Mouse (Mus musculus) CD4-positive, CD25-positive, alpha-beta regulatory T cell, adult 4 months (primary cell): Measurements from ENCODE around the gene Lgmn. TPM values are rescaled to one million over a fixed set of nuclear protein-coding genes. Genes with fewer than 3 reads are reported as not detected.

ENCODE experiments used
- ATAC-seq: one replicate; pipeline ENCODE4 v1.8.0; 2017
- polyA plus RNA-seq, 2 experiments: library from polyadenylated mRNA; unstranded; fragments of 100-300 nt; shearing (Covaris generic); gene quantifications; one replicate each; pipeline ENCODE4 v1.2.1; 2017

Lgmn gene
- polyA plus RNA-seq, 2 experiments from 2014 or later: 19.0 to 28.0 TPM

GRCm38 (mm10) chr12:102387219-102387917 lies 52.2 kb downstream of the Lgmn start:
- ATAC-seq: peak; percentile 84

- peak; percentile 68 for ATAC-seq
Measured at GRCm38 (mm10) chr12:102384819-102385218, 54.8 kb downstream of the Lgmn start.

DNA sequence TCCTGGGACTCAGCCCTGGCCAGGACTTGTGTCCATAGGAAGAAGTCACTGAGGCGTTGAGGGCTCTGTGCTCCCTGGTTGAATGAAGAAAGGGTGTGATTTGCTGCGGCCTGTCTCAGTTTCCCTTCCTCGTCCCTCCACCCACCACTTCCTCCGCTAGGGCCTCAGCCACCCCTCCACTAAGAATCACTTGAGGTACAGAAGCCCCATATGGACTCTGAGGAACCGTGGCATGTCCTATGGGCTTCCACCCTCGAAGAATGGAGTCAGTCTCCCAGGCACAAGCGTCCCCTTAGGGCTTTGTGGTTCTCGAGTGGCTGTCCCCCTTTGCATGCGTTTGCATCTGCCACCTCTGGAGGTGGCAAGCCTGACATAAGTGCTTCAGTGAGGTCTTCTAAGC lies 56.3 kb downstream of the Lgmn start:
- no peak for ATAC-seq

GRCm38 (mm10) chr12:102382180-102382579 lies 57.4 kb downstream of the Lgmn start:
- no peak for ATAC-seq

DNA sequence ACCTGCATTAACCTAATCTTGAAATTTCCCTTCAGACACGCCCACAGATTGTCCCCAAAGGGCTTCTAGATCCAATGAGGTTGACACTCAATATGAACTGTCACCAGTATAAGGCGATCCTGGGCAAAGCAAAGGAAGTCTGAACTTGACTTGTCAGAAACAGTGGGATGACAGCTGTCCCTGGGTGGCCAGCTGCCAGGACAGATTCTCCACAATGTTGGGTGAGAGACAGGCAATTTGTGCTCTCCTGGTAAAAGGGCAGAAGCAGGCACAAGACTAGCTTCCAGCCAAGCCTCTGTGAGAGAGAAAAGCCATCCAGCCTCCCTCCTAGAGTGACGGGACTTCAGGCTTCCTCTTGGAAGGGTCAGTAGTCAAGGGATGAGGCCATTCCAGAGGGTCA lies 67.3 kb downstream of the Lgmn start:
- no peak for ATAC-seq

GRCm38 (mm10) chr12:102370931-102371500 lies 68.6 kb downstream of the Lgmn start:
- peak; percentile 72 for ATAC-seq

- ATAC-seq: no peak
Measured at GRCm38 (mm10) chr12:102369488-102370235, 70.0 kb downstream of the Lgmn start.

- peak; percentile 16 for ATAC-seq
Measured at GRCm38 (mm10) chr12:102368556-102368955, 71.1 kb downstream of the Lgmn start.

GRCm38 (mm10) chr12:102368066-102368465 lies 71.5 kb downstream of the Lgmn start:
- ATAC-seq: peak; percentile 82

DNA sequence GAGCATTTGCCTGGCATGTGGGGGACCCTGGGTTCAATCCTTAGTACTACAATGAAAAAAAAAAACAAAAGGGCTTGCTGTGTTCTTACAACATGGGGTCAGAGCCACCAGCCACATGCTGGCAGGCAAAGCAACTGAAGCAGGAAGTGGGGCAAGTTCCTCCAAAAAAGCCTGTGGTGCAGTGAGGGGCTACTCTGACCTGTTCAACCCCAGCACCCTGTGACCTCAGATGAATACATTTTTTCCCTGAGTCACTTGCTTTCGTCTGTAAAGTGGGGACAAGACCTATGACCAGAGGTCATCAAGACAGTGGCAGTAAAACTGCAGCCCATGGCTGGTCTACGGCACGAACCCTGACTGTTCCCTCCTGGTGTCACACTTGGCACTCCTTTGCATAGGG lies 72.5 kb downstream of the Lgmn start:
- ATAC-seq: no peak

DNA sequence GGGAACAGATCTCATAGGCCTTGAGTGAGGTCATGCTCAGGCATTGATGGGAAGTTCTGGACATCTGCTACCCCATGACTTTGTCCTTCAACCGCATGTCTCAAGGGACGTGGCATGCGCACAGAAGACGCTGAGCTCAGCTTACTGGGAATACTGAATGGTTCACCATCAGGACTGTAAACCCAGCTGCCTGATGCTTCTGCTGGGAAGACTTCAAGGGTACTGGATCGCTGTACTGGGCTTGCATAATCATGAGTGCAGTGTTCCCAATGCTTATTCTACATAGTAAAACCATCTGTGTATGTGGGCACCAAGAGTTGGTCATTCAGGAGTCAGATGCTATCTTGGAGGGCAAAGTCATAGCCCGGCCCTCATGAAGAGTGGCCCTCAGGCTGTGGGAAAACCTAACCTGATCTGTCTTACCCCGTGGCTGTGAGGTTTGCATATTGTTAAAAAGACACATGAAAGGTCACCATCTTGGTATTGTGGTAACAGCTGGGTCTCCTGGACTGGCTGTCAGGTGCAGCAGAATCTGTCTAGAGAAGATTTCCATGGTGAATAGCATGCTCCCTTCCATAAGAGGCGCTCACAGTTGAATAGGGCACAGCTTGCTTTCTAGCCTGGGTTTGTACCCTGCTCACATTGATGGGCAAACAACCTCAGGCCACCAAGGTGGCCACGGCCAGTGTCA lies 73.3 kb downstream of the Lgmn start:
- ATAC-seq: no peak

DNA sequence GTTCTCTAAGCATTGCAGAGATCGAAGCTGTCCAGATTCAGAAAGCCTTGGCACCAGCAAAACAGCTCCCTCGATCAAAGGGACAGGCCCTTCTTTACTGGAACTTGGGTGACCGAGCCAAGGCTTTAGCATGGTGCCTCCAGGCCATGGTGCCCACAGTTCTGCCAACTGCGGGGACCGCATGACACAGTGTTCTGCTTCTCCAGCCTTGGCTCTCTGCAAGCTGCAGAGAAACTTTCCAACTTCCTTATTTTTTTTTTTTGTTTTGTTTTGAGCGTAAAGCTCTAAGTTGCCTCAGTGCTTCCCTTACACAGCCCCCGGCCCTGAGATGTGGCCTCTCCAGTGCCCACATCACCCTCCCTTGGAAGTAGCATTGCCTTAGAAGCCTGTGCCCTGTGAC lies 74.6 kb downstream of the Lgmn start:
- no peak for ATAC-seq

DNA sequence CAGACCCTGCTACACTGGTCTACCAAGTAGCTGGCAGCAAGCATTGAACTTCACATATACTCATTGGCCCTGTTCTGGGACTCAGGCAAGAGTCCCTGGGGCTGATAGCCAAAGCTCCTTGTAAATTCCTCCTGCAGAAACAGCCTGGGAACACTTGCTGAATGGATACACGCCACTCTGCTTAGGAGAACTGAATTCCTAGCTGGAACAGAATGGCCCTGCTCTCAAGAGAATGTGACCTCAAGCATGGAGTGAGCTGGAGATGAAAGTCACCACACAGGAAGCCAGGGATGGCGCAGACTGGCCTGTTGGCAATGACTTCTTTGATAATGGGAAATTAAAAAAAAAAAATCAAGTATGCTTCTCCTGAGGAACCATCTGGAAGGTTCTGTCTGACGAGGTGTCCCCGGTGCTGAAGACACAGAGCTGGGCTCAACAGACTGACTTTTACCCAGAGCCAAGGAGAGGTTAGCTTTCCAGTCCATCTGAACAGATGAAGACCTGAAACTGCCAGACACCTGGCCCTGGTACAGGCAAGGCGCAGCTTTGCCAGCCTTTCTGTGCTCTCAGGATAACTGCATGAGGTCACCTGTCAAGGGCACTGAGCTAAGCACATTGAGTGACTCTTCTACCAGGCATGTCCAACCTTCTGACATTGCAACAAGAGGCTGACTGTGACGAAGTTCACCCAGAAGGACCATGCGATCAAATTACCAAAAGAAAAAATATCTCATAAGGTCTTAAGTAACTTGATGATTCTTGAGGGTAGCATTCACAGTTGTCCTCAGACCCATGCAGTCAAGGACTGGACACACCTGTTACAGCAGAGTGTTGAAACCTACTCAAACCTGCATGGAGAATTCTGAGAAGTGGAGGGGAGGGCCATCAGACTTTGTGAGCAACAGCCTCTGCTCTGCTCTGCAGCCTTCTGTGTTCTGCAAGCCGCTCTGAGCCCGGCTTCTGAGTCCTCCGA lies 78.1 kb downstream of the Lgmn start:
- no peak for ATAC-seq

GRCm38 (mm10) chr12:102359390-102359789 lies 80.2 kb downstream of the Lgmn start:
- ATAC-seq: no peak

- no peak for ATAC-seq
Measured at GRCm38 (mm10) chr12:102356781-102357180, 82.8 kb downstream of the Lgmn start.

DNA sequence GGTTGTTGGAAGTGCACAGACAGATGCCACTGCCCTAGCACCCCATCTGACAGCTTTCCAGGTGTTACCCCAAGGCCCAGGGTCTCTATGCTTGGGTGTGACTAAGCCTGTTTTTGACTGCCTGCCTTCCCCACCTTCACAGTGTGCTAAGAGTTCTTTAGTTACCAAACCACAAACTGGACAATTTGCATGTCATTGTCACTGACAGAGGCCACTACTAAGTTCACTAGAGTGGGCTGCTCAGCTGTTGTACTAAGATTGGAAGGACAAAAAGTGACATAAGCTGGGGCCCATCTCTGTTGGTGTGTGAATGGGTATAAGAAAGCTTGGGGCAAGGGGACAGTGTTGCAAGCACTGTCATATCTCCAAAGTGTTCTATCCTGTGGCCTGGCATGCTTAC lies 83.8 kb downstream of the Lgmn start:
- no peak for ATAC-seq

- ATAC-seq: no peak
Measured at GRCm38 (mm10) chr12:102354126-102354984, 85.3 kb downstream of the Lgmn start.

DNA sequence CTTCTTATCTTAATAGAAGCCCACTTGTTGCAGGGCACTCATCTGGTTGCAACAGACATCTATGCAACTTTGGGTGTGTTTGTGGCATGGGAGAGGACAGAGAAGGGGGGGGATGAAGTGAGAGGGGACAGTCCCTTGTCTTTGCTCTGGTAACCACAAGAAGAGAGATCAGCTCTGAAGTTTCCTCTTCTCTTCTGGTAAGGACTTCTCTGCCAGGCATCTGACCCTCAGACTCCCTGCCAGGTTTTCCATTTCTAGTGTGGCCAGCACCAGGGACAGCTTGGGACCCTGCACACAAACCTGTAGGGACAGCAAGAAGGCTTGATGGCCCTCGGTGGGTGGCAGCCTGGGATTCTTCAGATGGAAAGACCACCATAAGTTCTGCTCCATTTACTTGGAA lies 88.6 kb downstream of the Lgmn start:
- ATAC-seq: peak; percentile 85

- ATAC-seq: no peak
Measured at GRCm38 (mm10) chr12:102348447-102348846, 91.2 kb downstream of the Lgmn start.

- peak; percentile 57 for ATAC-seq
Measured at GRCm38 (mm10) chr12:102346507-102346906, 93.1 kb downstream of the Lgmn start.
